Mouse (Mus musculus) granulocyte monocyte progenitor cell, adult 5-6 weeks (primary cell): ENCODE data around the gene Sh3kbp1. TPM values are rescaled to one million over a fixed set of nuclear protein-coding genes. Genes with fewer than 3 reads are reported as not detected.

Experiments
- ATAC-seq: replicated peaks from 2 replicates; pipeline ENCODE4 v1.8.0; 2016; ENCODE audit warnings: mild to moderate bottlenecking, moderate TSS enrichment, inconsistent platforms; ENCODE audit not compliant: poor library complexity, severe bottlenecking
- total RNA-seq, 2 experiments: library from RNA; stranded (forward) in 1 of 2; stranded (reverse) in 1 of 2; fragments of 200-712, 200-1000 nt in 1 of 2; fragments of >200 nt in 1 of 2; fragmentation: Nextera tagmentation in 1 of 2; gene quantifications; 2 replicates each; pipeline ENCODE4 v1.2.3; 2014 to 2017

Sh3kbp1 gene
- total RNA-seq, 2 experiments from 2014 or later = 69.4 to 99.7 TPM

- ATAC-seq = peak; percentile 51
Measured at GRCm38 (mm10) chrX:159677585-159678319, 50.7 kb downstream of the Sh3kbp1 start.

DNA sequence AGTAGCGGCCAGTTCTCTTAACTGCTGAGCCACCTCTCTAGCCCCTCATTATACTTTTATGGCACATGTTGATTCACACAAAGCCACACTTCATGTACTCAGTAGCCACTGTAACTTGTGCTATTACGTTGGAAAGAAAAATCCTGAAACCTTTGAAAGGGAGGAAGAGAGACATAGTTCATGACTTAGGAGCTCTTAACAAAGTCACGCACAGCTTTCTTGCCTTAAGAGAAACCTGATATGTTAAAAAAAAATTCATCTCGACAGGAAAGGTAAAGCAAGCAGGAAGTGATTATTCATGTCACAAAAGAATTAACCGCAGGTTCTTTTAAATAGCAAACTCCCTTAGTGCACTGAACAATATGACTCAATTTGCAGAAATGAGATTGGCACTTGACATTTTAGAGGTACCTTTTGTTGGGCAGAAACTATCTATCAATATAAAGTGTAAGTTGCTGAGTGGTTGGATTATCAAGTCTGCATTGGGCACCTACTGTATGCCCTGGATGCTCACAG is 51.3 kb downstream of the Sh3kbp1 start:
- ATAC-seq = peak; percentile 42

DNA sequence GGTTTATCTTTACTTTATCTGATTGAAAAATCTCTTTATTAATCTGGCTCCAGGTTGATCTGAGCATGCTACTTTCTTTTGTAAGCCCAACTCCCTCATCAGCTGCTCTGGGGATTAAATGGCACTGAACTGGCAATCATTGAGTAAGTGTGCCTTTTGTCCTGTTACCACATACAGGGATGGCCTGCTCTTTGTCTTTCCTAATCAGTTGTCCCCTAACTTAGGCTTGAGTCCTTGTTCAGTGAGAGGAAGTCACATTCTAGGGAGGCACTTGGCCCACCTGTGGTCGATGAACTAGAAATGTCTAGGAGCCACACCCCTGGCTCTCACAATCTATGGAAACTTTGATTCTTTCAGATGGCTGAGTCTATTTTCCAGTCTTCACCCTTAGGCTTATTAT is 58.4 kb downstream of the Sh3kbp1 start:
- peak; percentile 75 for ATAC-seq

- no peak for ATAC-seq
Measured at GRCm38 (mm10) chrX:159686850-159687249, 59.8 kb downstream of the Sh3kbp1 start.

DNA sequence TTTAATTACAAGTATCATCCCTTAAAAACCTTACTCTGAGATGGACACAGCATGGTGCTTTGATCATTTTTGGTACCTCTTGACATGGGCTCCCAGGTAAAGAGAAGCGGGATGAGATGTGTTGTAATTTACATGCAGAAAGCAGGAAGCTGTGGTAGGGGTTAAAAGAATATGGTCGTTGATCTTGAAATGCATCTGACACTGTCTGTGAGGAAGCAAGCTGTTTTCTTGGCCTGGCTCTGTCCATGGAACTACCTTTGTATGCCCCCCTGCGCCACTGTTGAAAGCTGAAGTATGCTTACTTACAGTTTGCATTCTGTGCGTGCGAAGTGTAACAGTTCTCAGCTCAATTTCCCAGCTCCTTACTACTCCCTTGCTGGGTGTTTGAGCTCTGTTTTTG is 61.6 kb downstream of the Sh3kbp1 start:
- ATAC-seq = peak; percentile 60

DNA sequence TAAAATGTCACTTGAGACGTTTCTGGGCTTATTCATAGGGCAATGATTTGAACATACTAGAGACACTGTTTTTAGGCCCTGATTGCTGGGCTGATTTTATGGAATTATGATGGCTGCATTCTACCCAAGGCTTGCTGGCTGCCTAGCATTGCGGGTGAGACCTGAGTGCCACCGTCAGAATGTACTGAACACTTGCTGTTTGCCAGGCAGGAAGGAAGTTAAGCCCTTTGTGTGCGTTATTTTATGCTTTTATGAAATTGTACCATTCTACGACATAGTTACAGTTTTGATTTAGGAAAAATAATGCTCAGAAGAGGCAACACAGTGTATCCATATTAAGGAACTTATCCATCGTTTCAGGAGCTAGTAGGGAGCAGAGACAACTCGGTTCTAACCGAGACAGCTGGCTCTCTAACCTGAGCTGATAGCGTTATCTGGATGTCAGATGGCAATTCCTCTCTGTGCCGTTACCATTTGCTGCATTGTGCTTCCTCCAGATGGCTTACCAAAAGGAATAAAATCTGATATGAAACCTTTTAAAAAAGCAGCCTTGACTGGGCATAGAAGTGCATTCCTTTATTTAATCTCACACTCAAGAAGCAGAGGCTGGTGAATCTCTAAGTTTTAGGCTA is 62.8 kb downstream of the Sh3kbp1 start:
- no peak for ATAC-seq

GRCm38 (mm10) chrX:159693126-159693525 is 66.1 kb downstream of the Sh3kbp1 start:
- no peak for ATAC-seq

GRCm38 (mm10) chrX:159696545-159696944 is 69.5 kb downstream of the Sh3kbp1 start:
- ATAC-seq = peak; percentile 95

DNA sequence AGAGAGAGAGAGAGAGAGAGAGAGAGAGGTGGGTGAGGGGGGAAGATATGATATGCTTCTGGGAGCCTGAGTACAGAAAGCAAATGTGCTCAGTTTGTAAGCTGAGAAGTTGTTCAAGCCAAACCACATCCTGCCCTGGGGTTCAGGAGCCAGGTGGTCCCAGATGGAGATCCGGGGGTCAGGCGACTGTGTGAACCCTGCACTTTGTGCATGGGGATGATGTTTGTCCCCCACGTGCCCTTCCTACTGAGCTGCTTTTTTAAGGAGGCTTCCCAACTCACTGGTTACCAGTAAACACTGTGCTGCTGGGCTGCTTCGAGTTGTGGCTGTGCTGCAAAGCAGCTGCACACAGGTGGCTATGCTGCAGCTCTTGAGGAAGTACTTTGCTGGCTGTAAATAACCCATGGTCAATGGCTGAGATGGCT is 70.0 kb downstream of the Sh3kbp1 start:
- peak; percentile 64 for ATAC-seq

DNA sequence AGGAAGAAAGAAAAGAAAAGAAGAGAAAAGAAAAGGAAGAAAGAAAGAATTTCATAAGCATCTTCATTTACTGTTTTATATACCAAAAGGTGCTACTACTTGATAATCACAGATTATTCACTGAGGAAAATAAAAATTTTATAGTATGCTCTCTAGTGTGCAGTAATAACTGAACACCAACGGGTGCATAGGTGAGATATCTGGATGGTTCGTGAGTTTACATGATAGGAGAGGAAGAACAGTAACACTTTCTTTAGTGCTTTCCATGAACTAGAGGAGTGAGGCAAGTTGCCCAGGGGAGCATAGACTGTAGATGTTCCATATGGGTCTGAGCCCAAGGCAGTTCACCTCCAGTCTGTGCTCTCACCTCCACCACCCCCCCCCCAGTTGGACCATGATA is 75.8 kb downstream of the Sh3kbp1 start:
- no peak for ATAC-seq

DNA sequence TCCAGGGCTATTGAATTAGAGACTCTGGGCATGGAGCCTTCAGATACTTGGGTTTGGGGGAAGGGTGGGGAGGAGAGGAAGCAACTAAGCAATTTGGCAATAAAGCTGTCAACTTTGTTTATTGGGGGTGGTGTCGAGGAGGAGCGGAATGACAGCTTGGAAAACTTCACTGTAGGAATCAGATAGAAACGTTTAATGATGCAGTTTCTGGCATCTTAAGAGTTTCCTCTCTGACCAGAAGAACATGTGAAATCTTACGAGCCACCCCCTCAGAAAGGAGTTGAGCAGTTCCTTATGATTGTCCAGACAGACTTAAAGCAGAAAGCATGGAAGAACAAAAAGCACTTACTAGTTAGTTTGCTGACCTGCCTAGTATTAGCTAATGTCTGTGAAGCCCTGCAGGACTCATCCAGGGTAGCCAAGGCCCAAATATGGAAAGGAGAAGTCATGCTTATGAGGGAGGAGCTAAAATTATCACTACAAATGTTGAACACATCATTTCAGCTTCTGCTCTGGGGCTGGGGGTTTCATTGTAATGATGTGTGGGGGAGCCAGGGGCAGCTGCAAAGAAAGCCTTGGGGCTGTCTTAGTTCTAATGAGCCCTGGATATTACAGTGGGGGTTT is 77.4 kb downstream of the Sh3kbp1 start:
- ATAC-seq = peak; percentile 76

- no peak for ATAC-seq
Measured at GRCm38 (mm10) chrX:159705412-159705811, 78.3 kb downstream of the Sh3kbp1 start.

- peak; percentile 38 for ATAC-seq
Measured at GRCm38 (mm10) chrX:159708076-159708830, 81.2 kb downstream of the Sh3kbp1 start.

DNA sequence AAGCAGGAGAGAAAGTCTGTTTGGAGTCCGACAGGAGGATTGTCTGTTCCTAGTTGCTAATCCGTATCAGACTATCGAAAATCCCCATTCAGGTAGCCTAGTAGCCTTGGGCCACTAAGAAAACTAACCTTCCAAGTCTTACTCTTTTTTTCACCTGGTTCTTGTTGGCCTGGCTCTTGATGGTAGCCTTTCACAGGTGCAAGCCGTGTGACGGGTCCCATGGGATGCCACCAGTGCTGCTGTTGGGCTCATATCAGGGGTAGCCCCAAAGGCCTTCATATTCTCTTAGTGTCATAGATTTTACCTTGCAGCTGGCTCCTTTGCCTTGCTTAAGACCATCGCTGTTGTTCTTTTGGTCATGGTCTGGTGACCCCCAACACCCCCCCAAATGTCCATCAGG is 82.2 kb downstream of the Sh3kbp1 start:
- ATAC-seq = no peak

- no peak for ATAC-seq
Measured at GRCm38 (mm10) chrX:159711070-159712029, 84.3 kb downstream of the Sh3kbp1 start.

GRCm38 (mm10) chrX:159713191-159713590 is 86.1 kb downstream of the Sh3kbp1 start:
- peak; percentile 27 for ATAC-seq

DNA sequence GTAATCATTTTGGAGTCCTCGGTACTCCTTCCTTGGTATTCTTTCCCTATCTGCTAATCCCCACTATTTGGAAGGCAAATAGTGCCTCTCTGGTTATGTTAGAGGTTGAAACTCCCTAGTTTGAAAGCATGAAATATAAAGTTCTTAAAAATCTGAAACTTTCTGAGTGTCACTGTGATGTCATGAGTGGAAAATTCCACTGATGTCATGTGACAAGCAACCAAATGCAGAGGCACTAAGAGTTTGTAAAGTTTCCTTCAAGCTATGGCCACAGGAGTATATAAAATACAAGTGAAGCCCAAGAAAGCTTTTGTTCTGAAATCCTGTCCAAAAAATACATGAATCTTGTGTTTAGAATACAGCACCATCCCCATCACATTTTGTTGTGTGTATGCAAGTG is 94.3 kb downstream of the Sh3kbp1 start:
- ATAC-seq = no peak

DNA sequence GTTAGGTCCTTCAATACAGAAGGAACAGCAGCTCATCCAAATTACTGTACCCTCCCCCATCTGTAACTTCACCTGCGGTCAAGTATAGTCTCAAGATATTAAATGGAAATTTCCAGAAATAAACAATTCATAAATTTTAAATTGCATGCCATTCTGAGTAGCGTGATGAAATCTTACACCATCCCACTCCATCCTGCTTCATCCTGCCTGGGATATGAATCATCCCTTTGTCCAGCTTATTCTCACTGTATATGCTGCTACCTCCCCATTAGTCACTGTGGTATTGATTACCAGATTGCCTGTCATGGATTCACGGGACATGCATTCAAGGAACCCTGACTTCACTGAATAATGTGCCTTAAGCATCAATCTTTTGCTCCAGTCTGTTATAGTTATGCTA is 104.3 kb downstream of the Sh3kbp1 start:
- ATAC-seq = no peak

GRCm38 (mm10) chrX:159732845-159733244 is 105.8 kb downstream of the Sh3kbp1 start:
- ATAC-seq = no peak
